Mouse (Mus musculus): ENCODE data around the gene Ccdc146. TPM values are rescaled to one million over a fixed set of nuclear protein-coding genes. Genes with fewer than 3 reads are reported as not detected.

The Ccdc146 gene
- polyA plus RNA-seq, 1 experiment from 2014 or later: 0.13 TPM

DNA sequence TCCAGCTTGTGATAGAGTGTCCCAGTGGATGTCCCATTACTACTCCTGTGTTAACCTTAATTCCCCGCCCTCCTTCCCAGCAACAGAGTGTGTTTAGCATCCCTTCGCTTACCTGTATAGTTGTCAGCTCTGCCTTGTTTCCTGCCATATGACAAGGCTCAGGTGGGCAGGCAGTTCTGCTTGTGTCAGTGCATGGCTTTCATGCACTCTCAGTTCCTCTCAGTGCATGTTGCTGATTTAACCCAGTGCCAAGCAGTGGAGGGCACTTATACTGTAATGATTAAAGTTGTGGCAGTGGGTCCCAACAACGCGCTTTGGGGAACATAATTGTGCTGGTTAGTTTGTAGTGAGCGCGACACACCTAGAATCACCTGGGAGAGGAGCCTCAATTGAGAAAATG, 2.2 kb upstream of the Ccdc146 start:
- H3K4me1 ChIP-seq (ENCODE audit: control insufficient read depth, insufficient read depth, low read length): peaks cover 13% of the 10 kb centered on the region
- peak overlapping the region; percentile 75 for H3K4me3 ChIP-seq (ENCODE audit: low read length)
- H3K27ac ChIP-seq (ENCODE audit: low read length): no peak overlapping the region
- no peak overlapping the region; the same call in 1 of the 2 replicates for H3K9ac ChIP-seq (ENCODE audit: low read depth, low read length)
- WGBS: 93% methylated on average over 6 of the region's 6 CpGs
- no peaks in the 10 kb centered on the region for H3K36me3 ChIP-seq (ENCODE audit: control insufficient read depth, insufficient read depth, low read length)
- H3K4me2 ChIP-seq (ENCODE audit: low read depth, low read length): peak overlapping the region; percentile 76
- no peaks in the 10 kb centered on the region for H3K27me3 ChIP-seq (replicated peaks; ENCODE audit: control insufficient read depth, insufficient read depth, low read length)
- no peaks in the 10 kb centered on the region for H3K9me3 ChIP-seq (ENCODE audit: control insufficient read depth, low read length)
- no peak for ATAC-seq

DNA sequence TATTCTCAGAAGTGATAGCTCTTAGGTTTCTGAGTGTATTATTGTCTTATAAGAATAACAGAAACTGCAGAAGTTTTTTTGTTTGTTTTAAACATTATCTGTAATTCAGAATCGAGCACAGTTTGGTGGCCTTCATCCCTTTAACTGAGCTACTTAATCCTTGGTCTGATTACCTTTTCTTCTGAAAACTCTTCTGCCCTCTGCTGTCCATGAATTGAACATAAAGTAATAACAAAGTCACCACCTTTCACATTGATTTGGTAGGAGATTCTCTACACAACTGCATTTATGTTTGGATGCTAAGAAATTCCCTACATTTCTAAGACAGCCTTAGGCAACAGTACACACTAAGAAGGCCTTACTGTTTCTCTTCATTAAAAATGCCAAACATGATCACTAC, 3.9 kb downstream of the Ccdc146 start:
- no peaks in the 10 kb centered on the region for H3K27me3 ChIP-seq (replicated peaks; ENCODE audit: control insufficient read depth, insufficient read depth, low read length)
- ATAC-seq: no peak
- H3K4me1 ChIP-seq (ENCODE audit: control insufficient read depth, insufficient read depth, low read length): peaks cover 1% of the 10 kb centered on the region; the same call in 1 of the 2 replicates
- H3K9ac ChIP-seq (ENCODE audit: low read depth, low read length): no peak overlapping the region
- no peaks in the 10 kb centered on the region for H3K36me3 ChIP-seq (ENCODE audit: control insufficient read depth, insufficient read depth, low read length)
- H3K4me2 ChIP-seq (ENCODE audit: low read depth, low read length): no peak overlapping the region
- WGBS: 21% methylated on average over 1 of the region's 1 CpGs
- H3K27ac ChIP-seq (ENCODE audit: low read length): no peak overlapping the region
- no peaks in the 10 kb centered on the region for H3K9me3 ChIP-seq (ENCODE audit: control insufficient read depth, low read length)
- no peak overlapping the region for H3K4me3 ChIP-seq (ENCODE audit: low read length)

DNA sequence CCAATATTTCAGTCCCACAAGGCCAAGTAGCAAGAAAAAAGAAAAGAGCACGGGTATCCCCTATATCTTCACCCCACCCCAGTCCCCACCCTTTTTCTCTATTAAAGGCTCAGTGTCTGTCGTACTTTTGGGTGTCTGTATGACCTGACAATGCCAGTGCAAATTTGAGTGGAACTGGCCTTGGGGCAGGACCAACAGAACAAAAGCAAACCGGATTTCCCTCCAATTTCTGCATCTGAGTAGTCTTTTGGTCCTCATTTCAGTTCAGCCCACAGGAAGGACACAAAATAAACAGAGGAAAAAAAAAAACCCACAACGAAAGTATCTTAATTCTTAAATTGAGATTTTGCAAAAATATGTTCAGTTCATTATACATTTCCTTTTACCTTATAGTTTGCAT, 5.9 kb downstream of the Ccdc146 start:
- no peaks in the 10 kb centered on the region for H3K9me3 ChIP-seq (ENCODE audit: control insufficient read depth, low read length)
- H3K27me3 ChIP-seq (replicated peaks; ENCODE audit: control insufficient read depth, insufficient read depth, low read length): no peaks in the 10 kb centered on the region
- no peak overlapping the region for H3K4me3 ChIP-seq (ENCODE audit: low read length)
- H3K4me2 ChIP-seq (ENCODE audit: low read depth, low read length): no peak overlapping the region
- H3K27ac ChIP-seq (ENCODE audit: low read length): no peak overlapping the region
- H3K36me3 ChIP-seq (ENCODE audit: control insufficient read depth, insufficient read depth, low read length): no peaks in the 10 kb centered on the region
- H3K4me1 ChIP-seq (ENCODE audit: control insufficient read depth, insufficient read depth, low read length): no peaks in the 10 kb centered on the region
- WGBS: 69% methylated on average over 4 of the region's 4 CpGs
- H3K9ac ChIP-seq (ENCODE audit: low read depth, low read length): no peak overlapping the region
- ATAC-seq: no peak

DNA sequence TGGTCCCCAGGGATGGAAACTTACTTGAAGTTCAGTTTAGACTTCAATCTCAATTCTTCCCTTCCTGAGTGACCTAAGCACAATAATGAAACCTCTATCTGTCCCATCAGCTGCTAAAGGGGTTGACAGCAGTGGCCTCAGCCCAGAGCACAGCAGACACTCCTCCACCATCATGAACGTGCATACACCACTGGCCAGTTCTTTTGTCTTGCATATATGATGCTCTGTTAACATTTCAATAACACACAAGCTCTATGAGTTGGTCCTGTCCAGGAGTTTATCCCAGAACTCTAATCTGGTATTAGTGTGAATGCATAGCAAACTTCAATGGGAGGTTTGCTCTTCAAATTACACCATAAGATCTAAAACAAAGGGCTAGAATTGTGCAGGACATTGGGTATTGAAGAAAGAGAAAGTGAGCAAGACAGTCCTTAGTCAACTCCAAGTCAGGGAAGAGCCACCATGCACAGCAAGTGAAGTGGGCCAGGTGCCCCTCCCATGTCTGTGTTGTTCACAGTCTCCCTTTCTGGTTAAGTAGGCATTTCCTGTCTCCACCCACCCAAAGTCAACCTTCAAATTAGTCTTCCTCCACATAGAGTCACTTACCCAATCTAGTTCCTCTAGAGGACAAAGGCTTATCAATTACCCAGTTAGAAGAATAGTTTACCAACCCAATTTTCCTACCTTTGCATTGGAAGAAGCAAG, 10.2 kb downstream of the Ccdc146 start:
- H3K9me3 ChIP-seq (ENCODE audit: control insufficient read depth, low read length): no peaks in the 10 kb centered on the region
- H3K27ac ChIP-seq (ENCODE audit: low read length): no peak overlapping the region
- no peak for ATAC-seq
- no peak overlapping the region for H3K4me2 ChIP-seq (ENCODE audit: low read depth, low read length)
- no peaks in the 10 kb centered on the region for H3K4me1 ChIP-seq (ENCODE audit: control insufficient read depth, insufficient read depth, low read length)
- H3K9ac ChIP-seq (ENCODE audit: low read depth, low read length): no peak overlapping the region
- WGBS: 55% methylated on average over 1 of the region's 1 CpGs
- no peaks in the 10 kb centered on the region for H3K36me3 ChIP-seq (ENCODE audit: control insufficient read depth, insufficient read depth, low read length)
- H3K4me3 ChIP-seq (ENCODE audit: low read length): no peak overlapping the region
- no peaks in the 10 kb centered on the region for H3K27me3 ChIP-seq (replicated peaks; ENCODE audit: control insufficient read depth, insufficient read depth, low read length)

DNA sequence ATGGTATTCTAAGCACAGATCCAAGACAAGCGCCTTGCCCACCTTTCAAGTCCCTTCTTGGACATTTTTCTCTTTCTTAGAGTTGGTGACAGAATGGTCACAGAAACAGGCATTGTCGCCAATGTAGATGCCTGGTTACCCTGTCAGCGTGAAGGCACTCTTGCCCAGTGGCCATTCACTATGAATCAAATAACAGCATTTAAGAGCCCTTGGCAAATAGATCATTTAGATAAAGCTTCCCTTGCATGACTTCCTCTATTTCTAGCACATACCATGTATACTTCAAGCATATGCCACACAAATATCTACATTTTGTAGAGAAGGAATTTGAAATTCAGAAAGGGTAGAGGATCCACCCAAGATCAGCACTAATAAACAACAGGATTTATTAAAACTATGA, 11.2 kb downstream of the Ccdc146 start:
- Histone ChIP-seq H3K9ac (ENCODE audit: low read depth, low read length) (no peak overlapping the region), H3K36me3 (ENCODE audit: control insufficient read depth, insufficient read depth, low read length) (no peaks in the 10 kb centered on the region), H3K4me1 (ENCODE audit: control insufficient read depth, insufficient read depth, low read length) (no peaks in the 10 kb centered on the region), H3K4me2 (ENCODE audit: low read depth, low read length) (no peak overlapping the region), H3K27ac (ENCODE audit: low read length) (no peak overlapping the region), H3K4me3 (ENCODE audit: low read length) (no peak overlapping the region), H3K9me3 (ENCODE audit: control insufficient read depth, low read length) (no peaks in the 10 kb centered on the region), H3K27me3 (replicated peaks; ENCODE audit: control insufficient read depth, insufficient read depth, low read length) (no peaks in the 10 kb centered on the region)
- WGBS: 87% methylated on average over 3 of the region's 3 CpGs
- no peak for ATAC-seq

DNA sequence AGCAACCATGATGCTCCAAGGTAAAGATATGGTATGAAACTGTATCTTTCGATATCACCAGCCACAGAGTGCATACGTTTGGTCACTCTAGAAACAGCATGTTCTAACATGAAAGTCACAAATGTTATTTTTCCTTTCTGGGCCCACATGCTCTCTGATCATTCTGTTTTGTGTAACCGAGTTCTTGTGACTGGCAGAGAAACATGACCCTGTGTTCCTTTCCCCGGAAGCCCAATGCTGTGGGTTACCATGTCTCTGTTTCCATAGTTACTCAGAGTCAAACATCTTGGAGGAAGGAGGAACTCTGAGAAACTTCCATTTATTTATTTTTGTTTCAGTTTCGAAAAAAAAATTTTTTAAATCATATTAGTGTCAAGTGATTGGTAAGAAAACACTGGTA, 12.4 kb downstream of the Ccdc146 start:
- ATAC-seq: no peak
- H3K4me1 ChIP-seq (ENCODE audit: control insufficient read depth, insufficient read depth, low read length): no peaks in the 10 kb centered on the region
- 80% methylated on average over 5 of the region's 5 CpGs for WGBS
- no peak overlapping the region for H3K27ac ChIP-seq (ENCODE audit: low read length)
- no peaks in the 10 kb centered on the region for H3K36me3 ChIP-seq (ENCODE audit: control insufficient read depth, insufficient read depth, low read length)
- H3K4me2 ChIP-seq (ENCODE audit: low read depth, low read length): no peak overlapping the region
- no peaks in the 10 kb centered on the region for H3K27me3 ChIP-seq (replicated peaks; ENCODE audit: control insufficient read depth, insufficient read depth, low read length)
- no peak overlapping the region for H3K9ac ChIP-seq (ENCODE audit: low read depth, low read length)
- H3K4me3 ChIP-seq (ENCODE audit: low read length): no peak overlapping the region
- H3K9me3 ChIP-seq (ENCODE audit: control insufficient read depth, low read length): no peaks in the 10 kb centered on the region

DNA sequence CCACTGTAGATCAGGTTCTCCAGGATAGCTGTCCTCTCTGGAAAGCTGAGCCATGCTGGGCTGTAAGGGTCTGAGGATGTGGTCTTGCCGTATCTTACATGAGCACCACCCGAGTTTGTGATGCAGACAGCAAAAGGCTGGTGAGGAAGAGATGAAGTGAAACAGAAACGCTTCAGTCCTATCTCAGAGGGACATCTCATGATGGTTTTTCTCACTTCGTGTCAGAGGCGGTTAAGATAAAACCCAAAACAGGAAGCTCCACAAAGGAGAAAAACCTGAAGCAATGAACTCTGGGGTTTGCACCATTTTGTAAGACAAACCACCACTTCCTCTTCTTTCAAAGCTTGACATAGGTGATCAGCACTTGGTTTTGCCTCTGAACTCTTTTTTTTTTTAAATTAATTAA, 13.2 kb downstream of the Ccdc146 start:
- Histone ChIP-seq H3K4me1 (ENCODE audit: control insufficient read depth, insufficient read depth, low read length) (no peaks in the 10 kb centered on the region), H3K36me3 (ENCODE audit: control insufficient read depth, insufficient read depth, low read length) (no peaks in the 10 kb centered on the region), H3K9ac (ENCODE audit: low read depth, low read length) (no peak overlapping the region), H3K27me3 (replicated peaks; ENCODE audit: control insufficient read depth, insufficient read depth, low read length) (no peaks in the 10 kb centered on the region), H3K27ac (ENCODE audit: low read length) (no peak overlapping the region), H3K4me2 (ENCODE audit: low read depth, low read length) (no peak overlapping the region), H3K4me3 (ENCODE audit: low read length) (no peak overlapping the region), H3K9me3 (ENCODE audit: control insufficient read depth, low read length) (no peaks in the 10 kb centered on the region)
- 76% methylated on average over 5 of the region's 5 CpGs for WGBS
- ATAC-seq: no peak

DNA sequence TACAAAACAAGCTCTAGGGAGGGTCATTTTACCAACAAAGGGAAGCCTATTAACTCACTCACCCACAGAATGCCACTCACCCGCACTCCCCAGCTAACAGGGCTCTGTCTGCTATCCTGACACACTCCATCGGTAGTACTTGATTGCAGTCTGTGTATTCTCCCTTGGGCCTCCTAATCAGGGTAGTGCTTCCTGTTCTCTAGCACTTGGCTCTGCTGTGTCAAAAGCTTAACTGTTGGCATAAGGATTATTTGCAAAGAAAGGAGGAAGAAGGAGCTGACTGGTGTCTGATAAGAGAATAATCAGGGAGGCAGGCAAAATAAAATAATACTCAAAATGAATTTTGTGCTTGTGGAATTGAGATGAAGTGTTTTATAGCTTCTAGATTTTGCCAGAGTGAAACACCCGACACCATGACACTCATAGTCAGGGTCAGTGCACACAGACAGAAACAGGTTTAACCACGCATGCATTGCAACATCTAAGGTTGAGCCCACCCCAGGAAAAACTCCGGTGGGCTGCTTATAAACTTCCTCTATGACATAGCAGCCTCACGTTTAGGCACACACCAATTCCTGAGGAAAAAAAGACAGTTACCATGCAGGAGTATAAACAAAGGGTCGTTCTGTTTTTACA, 29.2 kb downstream of the Ccdc146 start:
- Histone ChIP-seq H3K4me2 (ENCODE audit: low read depth, low read length) (no peak overlapping the region), H3K4me1 (ENCODE audit: control insufficient read depth, insufficient read depth, low read length) (peaks cover 10% of the 10 kb centered on the region), H3K36me3 (ENCODE audit: control insufficient read depth, insufficient read depth, low read length) (no peaks in the 10 kb centered on the region), H3K27ac (ENCODE audit: low read length) (no peak overlapping the region), H3K9me3 (ENCODE audit: control insufficient read depth, low read length) (no peaks in the 10 kb centered on the region), H3K27me3 (replicated peaks; ENCODE audit: control insufficient read depth, insufficient read depth, low read length) (no peaks in the 10 kb centered on the region), H3K4me3 (ENCODE audit: low read length) (no peak overlapping the region), H3K9ac (ENCODE audit: low read depth, low read length) (no peak overlapping the region)
- ATAC-seq: no peak
- WGBS: 28% methylated on average over 7 of the region's 7 CpGs

DNA sequence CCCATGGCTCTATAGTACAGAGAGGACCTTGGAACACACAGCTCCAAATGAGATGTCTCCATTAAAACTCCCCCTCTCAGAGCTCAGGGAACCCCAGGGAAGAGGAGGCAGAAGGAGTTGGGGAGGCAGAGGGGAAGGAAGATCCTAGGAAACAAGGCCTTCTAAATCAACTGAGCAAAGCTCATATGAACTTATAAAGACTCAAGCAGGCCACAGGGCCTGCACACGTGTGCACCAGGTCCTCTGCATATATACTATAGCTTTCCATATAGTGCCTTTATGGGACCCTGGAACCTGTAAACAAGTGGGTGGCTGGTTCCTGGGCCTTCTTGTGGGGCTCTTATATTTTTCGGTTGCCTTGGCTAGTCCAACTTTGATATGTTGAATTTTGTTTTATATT, 29.9 kb downstream of the Ccdc146 start:
- WGBS: 90% methylated on average over 2 of the region's 2 CpGs
- H3K36me3 ChIP-seq (ENCODE audit: control insufficient read depth, insufficient read depth, low read length): no peaks in the 10 kb centered on the region
- no peak for ATAC-seq
- no peak overlapping the region for H3K4me3 ChIP-seq (ENCODE audit: low read length)
- peaks cover 10% of the 10 kb centered on the region for H3K4me1 ChIP-seq (ENCODE audit: control insufficient read depth, insufficient read depth, low read length)
- H3K9ac ChIP-seq (ENCODE audit: low read depth, low read length): no peak overlapping the region
- H3K27ac ChIP-seq (ENCODE audit: low read length): no peak overlapping the region
- no peak overlapping the region for H3K4me2 ChIP-seq (ENCODE audit: low read depth, low read length)
- H3K27me3 ChIP-seq (replicated peaks; ENCODE audit: control insufficient read depth, insufficient read depth, low read length): no peaks in the 10 kb centered on the region
- no peaks in the 10 kb centered on the region for H3K9me3 ChIP-seq (ENCODE audit: control insufficient read depth, low read length)
